Mouse (Mus musculus) megakaryocyte, embryonic 14.5 days (primary cell): ENCODE data around the gene Dexi. TPM values are rescaled to one million over a fixed set of nuclear protein-coding genes. Genes with fewer than 3 reads are reported as not detected.

ENCODE experiments used
- H3K27me3 ChIP-seq: replicated peaks from 2 replicates; pipeline ENCODE3; 2012; ENCODE audit warnings: inconsistent platforms
- H3K36me3 ChIP-seq: replicated peaks from 2 replicates; pipeline ENCODE3; 2012; ENCODE audit warnings: low read length, inconsistent platforms, mixed read lengths
- H3K4me1 ChIP-seq: 2 replicates; pipeline ENCODE4 v1.6.1; 2012; ENCODE audit warnings: inconsistent platforms
- H3K4me3 ChIP-seq: replicated peaks from 2 replicates; pipeline ENCODE3; 2012; ENCODE audit warnings: moderate library complexity, mild to moderate bottlenecking, inconsistent platforms
- H3K9me3 ChIP-seq: 2 replicates; pipeline ENCODE4 v1.6.1; 2012; ENCODE audit warnings: inconsistent platforms
- FLI1 ChIP-seq: IDR thresholded peaks from 2 replicates; pipeline ENCODE4 v1.6.1; 2012; ENCODE audit warnings: low read length, inconsistent platforms, mixed read lengths
- GATA1 ChIP-seq: IDR thresholded peaks from 3 replicates; pipeline ENCODE4 v1.6.1; 2012; ENCODE audit warnings: mixed read lengths, low read length, inconsistent platforms, borderline replicate concordance
- polyA plus RNA-seq: library from polyadenylated mRNA; stranded (reverse); fragments of >175 nt; gene quantifications from 2 replicates; pipeline ENCODE4 v1.2.3, GENCODE M21; 2012; ENCODE audit warnings: low replicate concordance; ENCODE audit not compliant: insufficient read depth

Gene Dexi
- polyA plus RNA-seq, 1 experiment: 41.9 TPM

DNA sequence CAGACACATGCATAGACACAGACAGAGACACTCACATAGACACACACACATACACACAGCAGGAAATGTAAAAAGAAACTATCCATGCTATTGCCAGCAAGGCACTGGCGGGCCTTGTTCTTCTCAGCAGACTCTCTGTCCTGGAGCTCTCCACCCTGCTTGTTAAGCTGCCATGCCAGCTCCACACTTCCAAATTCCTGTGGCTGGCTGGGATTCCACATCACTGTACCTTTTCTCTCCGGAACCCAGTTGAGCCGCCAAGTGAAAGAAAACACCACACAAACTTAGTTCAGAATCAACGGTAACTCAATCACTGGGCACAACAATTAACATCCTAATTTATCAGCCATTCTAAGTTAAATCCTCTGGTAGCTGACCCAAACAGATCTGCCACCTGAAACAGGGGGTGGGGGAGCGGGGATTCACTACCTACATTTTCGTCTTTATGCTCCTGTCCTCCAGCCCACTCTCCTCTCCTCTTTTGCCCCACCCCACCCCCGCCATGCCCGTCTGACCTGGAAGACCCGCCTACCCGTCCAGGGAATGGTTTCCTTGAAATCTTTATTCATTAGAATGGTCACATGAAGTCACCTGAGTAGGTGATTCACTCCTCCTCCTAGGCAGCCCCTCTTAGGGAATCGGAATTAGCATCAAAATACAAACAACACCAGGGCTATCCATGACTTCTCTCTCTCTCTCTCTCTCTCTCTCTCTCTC, 75.3 kb downstream of the Dexi start:
- Histone ChIP-seq H3K27me3 (peaks cover 4% of the 10 kb centered on the region), H3K36me3 (no peaks in the 10 kb centered on the region), H3K4me1 (peaks cover 4% of the 10 kb centered on the region; the same call in 1 of the 2 replicates), H3K4me3 (no peak overlapping the region), H3K9me3 (no peaks in the 10 kb centered on the region)
- TF ChIP-seq GATA1 (no peak), FLI1 (no peak)

DNA sequence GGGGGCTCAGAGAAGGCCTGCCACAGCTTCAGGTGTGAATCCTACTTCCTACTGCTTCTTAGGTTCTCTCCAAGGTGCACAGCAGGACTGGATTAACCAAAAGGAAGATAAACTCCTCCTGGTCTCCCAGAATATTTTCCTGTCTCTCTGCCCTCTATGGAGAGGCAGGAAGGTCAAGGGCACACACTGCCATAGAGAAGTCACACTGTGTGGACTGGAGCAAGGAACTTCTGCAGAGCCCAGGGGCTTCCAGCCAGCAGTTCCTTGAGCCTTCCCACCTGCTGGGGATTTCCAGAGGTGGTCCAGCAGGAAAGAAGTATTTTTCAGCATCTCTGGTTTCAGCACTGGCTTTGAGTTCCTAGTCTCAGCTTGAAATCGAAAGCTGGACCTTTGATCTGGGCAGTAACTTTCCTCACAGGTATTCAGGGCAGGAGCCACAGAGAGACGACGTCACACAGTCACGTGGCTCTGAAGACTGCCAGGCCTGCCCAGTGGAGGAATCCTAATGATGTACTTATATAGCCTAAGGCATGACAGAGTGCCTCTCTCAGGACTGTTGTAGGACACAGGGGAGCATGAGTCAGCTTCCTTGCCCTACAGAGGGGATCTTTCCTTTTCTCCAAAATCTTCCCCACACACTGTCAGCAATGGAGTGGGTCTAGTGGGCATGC, 77.7 kb downstream of the Dexi start:
- TF ChIP-seq FLI1: no peak
- TF ChIP-seq GATA1: no peak
- Histone ChIP-seq H3K27me3 (peaks cover 4% of the 10 kb centered on the region), H3K36me3 (no peaks in the 10 kb centered on the region), H3K4me1 (peaks cover 10% of the 10 kb centered on the region), H3K9me3 (no peaks in the 10 kb centered on the region), H3K4me3 (no peak overlapping the region)

DNA sequence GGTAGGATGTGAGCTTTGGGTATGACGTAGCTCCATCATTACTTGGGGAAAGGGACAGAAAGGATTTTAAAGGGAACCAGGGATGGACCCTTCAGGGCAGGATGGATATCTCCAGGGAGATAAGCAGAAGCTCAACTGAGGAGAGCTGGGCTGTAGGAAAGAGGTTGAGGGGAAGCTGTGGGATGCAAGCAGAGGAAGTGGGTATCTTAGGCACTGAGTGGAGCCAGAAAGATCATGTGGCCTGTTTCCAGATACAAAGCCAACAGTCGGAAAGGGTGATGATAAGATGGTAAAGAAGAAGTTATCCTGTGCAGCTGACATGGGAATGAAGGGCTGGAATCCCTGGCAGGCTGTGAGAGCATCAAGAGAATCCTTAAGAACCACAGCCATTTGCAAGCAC, 81.7 kb downstream of the Dexi start:
- TF ChIP-seq FLI1 (no peak), GATA1 (no peak)
- no peaks in the 10 kb centered on the region for H3K36me3 ChIP-seq

DNA sequence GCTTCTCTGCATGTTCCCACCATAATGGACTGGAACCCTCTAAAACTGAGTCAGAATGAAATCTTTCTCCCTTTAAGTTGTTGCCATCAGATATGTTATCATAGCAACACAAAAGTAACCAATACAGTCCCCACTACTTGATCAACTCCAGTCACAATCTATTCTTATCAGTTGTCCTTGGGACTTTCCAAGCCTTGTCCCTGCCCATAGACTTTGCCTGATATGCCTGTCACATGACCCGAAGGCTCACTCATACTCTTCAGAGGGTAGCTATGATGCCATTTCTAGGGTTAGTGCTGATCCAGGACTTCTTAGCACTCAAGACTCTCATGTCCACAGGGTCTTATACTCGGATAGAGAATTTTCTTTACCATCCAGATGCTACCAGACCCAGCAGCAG, 82.7 kb downstream of the Dexi start:
- no peak for TF ChIP-seq GATA1
- no peak for TF ChIP-seq FLI1
- H3K4me1 ChIP-seq: peaks cover 6% of the 10 kb centered on the region
- H3K36me3 ChIP-seq: no peaks in the 10 kb centered on the region
- H3K27me3 ChIP-seq: peaks cover 10% of the 10 kb centered on the region
- H3K4me3 ChIP-seq: no peak overlapping the region
- peaks cover 5% of the 10 kb centered on the region; the same call in 1 of the 2 replicates for H3K9me3 ChIP-seq

More for the DNA sequence above, 81.7 kb downstream of the Dexi start:
- Histone ChIP-seq H3K27me3 (peaks cover 8% of the 10 kb centered on the region), H3K4me3 (no peak overlapping the region), H3K9me3 (peaks cover 5% of the 10 kb centered on the region; the same call in 1 of the 2 replicates), H3K4me1 (peaks cover 6% of the 10 kb centered on the region)

DNA sequence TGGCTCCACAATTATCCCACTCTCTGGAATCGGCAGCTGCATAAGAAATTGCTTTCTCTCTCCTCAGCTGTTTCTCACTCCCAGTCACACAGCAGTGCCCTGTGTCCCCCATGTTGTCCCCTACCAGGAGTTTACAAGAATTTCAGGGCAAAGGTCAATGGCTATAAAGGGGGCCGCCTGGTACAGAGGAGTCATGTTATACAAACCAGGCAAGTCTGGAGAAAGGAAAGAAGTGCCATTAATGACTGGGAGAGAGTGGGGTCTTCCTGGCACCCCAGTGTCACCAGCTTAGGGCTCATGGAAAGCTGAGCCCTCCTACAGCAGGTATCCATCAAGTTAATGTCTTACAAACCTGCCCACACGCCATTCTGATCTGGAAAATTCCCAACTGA, 88.3 kb downstream of the Dexi start:
- H3K9me3 ChIP-seq: peaks cover under 1% of the 10 kb centered on the region; the same call in 1 of the 2 replicates
- H3K27me3 ChIP-seq: peaks cover 16% of the 10 kb centered on the region
- no peak for TF ChIP-seq FLI1
- H3K4me1 ChIP-seq: no peaks in the 10 kb centered on the region
- H3K36me3 ChIP-seq: no peaks in the 10 kb centered on the region
- no peak overlapping the region for H3K4me3 ChIP-seq

DNA sequence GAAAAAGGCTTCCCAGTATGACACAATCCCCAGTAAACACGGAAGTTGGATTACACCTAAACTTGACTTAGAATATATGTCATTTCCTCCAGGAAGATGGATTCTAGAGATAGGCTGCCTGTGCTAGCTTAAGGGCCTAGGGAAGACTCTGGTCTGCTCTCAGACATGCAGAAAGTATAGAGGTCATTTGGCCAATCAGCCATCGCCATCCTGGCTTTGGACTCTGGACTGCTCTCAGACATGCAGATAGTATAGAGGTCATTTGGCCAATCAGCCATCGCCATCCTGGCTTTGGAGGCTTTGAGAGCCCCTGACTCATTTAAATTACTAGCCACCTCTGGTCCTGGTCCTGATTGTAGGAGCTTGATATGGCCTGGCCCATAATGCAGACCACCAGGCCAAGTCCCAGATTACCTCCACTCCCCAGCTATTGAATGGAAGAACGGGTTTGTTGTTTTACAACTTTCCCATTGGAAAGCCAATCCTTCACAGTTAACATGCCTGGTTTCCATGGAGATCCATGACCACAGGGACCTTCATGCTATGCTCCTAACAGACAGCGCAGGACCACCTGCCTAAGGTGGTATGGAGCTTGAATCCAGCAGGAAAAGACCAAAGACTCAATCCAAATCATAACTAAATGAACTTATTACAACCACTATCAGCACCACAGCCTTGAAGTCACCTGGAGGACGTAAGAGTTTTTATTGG, 88.8 kb downstream of the Dexi start:
- no peak for TF ChIP-seq FLI1
- TF ChIP-seq GATA1: no peak
- Histone ChIP-seq H3K4me1 (no peaks in the 10 kb centered on the region), H3K27me3 (peaks cover 17% of the 10 kb centered on the region), H3K9me3 (no peaks in the 10 kb centered on the region), H3K36me3 (no peaks in the 10 kb centered on the region), H3K4me3 (no peak overlapping the region)

Other genes starting within 250 kb of the Dexi start
- 0.06 TPM in 1 of 2 replicates, not detected in the other for gene Emp2, start 229.1 kb downstream of the Dexi start, polyA plus RNA-seq
- gene Tekt5, start 147.6 kb downstream of the Dexi start, polyA plus RNA-seq: not detected in 2 replicates
- gene Nubp1, start 131.1 kb downstream of the Dexi start, polyA plus RNA-seq: 7.9 and 20.5 TPM in 2 replicates
- not detected in 2 replicates for gene Tvp23a, start 95.7 kb downstream of the Dexi start, polyA plus RNA-seq
- 0.22 TPM in 1 of 2 replicates, not detected in the other for gene Ciita, start 63.0 kb downstream of the Dexi start, polyA plus RNA-seq
- gene Clec16a, start 2.3 kb upstream of the Dexi start, polyA plus RNA-seq: 10.4 and 13.5 TPM in 2 replicates
- gene Socs1, start 242.5 kb upstream of the Dexi start, polyA plus RNA-seq: 13.2 and 35.3 TPM in 2 replicates
- not detected in 2 replicates for gene Tnp2, start 245.6 kb upstream of the Dexi start, polyA plus RNA-seq
- gene Prm3, start 247.9 kb upstream of the Dexi start, polyA plus RNA-seq: not detected in 2 replicates